Mouse (Mus musculus) retina, embryonic 14.5 days (tissue): ENCODE data around the gene Gm2832.
"Not testable (repeated sequence)": the region's sequence is repeated elsewhere in the genome, so short reads cannot be mapped to it uniquely, and the experiment has no call there.

Experiments used
- DNase-seq: peaks from one replicate; pipeline ENCODE4 v3.0.0-alpha.2; 2015; ENCODE audit warnings: low spot score

The Gm2832 gene

GRCm38 (mm10) chr14:41278505-41278904 lies at the start of gene Gm2832:
Gene Gm2832 (plus strand): TSS chr14:41278805.
- not testable (repeated sequence) for DNase-seq

GRCm38 (mm10) chr14:41263296-41263695 lies 15.3 kb upstream of the Gm2832 start:
- DNase-seq = not testable (repeated sequence)

DNA sequence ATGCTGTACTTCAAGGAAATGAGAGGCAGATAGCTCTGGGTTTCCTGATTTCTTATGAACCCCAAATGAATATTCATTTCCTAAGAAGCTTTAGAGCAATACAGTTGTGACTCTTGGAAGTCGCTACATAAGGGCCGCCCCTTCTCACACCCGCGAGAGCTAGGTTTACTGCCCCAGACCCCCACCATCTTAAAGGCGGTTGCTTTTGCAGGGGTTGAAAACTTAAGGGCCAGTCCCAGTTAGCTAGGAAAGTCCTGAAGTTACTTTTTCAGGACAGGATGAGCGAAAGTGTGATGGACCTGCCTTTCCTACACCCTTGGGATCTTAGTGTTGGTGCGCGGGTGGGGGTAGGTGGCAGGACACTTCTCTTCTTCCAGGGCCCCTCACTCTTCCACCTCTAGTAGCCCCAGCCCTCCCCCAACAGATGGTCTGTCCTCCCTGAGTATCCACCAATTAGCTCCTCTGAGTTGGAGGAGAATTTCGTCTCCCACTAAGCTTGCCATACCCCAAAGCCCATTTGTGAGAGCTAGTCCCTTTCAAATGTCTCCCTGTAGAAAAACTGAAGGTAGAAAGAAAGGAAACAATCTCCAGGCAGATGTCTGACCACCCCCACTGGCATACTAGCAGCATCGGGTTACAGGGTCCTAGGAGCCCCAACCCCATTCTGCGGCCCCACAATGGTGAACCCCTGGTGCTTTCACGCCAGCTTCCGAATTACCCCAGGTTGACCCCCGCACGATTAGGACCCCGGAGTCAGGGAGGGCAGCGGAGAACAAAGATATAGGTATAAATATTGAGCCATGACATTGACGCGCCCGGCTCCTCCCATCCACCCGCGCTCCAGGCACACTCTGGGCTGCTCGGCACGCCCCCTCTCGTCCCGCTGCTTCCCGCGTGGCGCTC lies 14.5 kb upstream of the Gm2832 start:
- not testable (repeated sequence) for DNase-seq

DNA sequence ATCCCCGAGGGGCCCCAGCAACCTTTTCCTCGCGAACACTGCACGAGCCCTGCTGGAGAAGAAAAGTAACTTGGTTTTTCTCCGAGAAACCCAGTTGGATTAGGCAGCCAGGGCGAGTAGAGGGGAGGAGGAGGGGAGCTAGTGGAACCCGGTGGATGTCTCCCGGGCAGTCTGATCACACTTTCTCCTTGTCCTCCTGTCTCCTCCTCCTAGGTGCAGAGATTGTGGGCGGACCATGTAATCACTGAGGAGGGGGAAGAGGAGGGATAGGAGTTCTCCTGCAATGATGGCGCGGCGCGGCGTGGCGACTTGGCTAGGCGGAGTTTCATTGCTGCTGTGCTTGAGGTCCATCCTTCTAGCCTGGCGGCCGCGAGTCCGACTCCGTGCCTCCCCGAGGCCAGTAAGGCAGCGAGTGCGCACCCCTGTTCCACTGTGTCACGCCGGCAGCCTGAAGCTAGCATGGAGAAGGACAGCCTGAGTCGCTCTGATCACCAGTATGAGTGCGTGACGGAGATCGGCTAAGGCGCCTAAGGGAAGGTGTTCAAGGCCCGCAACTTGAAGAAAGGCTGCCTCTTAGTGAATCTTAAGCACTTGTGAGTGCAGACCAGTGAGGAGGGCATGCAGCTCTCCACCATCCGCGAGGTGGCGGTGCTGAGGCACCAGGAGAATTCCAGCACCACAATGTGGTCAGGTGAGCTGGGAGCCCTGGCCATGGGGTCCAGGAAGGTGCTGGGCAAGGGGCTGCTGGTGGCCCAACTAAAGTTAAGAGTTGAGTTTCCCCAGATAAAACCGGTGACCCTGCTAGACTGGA lies 13.6 kb upstream of the Gm2832 start:
- DNase-seq = not testable (repeated sequence)

DNA sequence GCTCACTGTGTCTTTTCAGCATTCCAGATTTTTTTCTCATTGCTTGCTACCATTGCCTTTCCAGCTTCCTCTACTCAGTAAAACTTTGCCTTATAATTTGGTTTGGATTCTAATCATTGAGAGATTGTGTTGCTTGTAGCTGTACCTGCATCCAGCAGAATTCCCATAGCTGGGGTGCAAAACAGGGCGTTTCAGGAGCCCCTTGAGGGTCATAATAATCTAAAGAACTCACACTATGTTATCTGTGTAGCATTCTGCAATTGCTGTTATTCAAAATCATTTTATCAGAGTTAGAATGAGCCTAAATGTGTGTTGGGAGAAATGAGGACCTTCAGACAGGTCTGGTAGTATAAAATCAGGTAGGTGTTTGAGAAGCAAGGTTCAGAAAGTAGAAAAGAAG lies 7.4 kb downstream of the Gm2832 start:
- not testable (repeated sequence) for DNase-seq
